Mouse (Mus musculus): ENCODE data around the gene Slc24a2. TPM values are rescaled to one million over a fixed set of nuclear protein-coding genes. Genes with fewer than 3 reads are reported as not detected.

Gene Slc24a2
- polyA plus RNA-seq, 1 experiment from 2014 or later, result not detected

GRCm38 (mm10) chr4:87100936-87101335, 129.3 kb downstream of the Slc24a2 start:
- H3K4me3 ChIP-seq (ENCODE audit: low read depth, low read length), result no peak overlapping the region
- no peaks in the 10 kb centered on the region for H3K9me3 ChIP-seq (ENCODE audit: control insufficient read depth)
- H3K36me3 ChIP-seq (ENCODE audit: control insufficient read depth, insufficient read depth), result no peaks in the 10 kb centered on the region
- no peak overlapping the region for H3K9ac ChIP-seq (ENCODE audit: low read depth, low read length)
- no peak overlapping the region for H3K4me2 ChIP-seq (replicated peaks; ENCODE audit: low read depth)
- H3K27ac ChIP-seq (ENCODE audit: low read depth, low read length), result no peak overlapping the region
- ATAC-seq, result no peak
- no peak for TF ChIP-seq CTCF (IDR thresholded peaks at IDR 0.05; ENCODE audit: low read depth)
- WGBS, result 64% methylated on average over 5 of the region's 5 CpGs
- no peaks in the 10 kb centered on the region for H3K4me1 ChIP-seq (replicated peaks; ENCODE audit: control insufficient read depth, insufficient read depth, low read length)
- H3K27me3 ChIP-seq (replicated peaks; ENCODE audit: control insufficient read depth, insufficient read depth, low read length), result no peaks in the 10 kb centered on the region

- 88% methylated on average over 5 of the region's 5 CpGs for WGBS
- no peaks in the 10 kb centered on the region for H3K9me3 ChIP-seq (ENCODE audit: control insufficient read depth)
These were observed 134.1 kb downstream of the Slc24a2 start for GRCm38 (mm10) chr4:87096186-87096585.

GRCm38 (mm10) chr4:87093612-87094011, 136.7 kb downstream of the Slc24a2 start:
- Histone ChIP-seq H3K27me3 (replicated peaks; ENCODE audit: control insufficient read depth, insufficient read depth, low read length) (no peaks in the 10 kb centered on the region), H3K4me1 (replicated peaks; ENCODE audit: control insufficient read depth, insufficient read depth, low read length) (no peaks in the 10 kb centered on the region), H3K9ac (ENCODE audit: low read depth, low read length) (no peak overlapping the region), H3K27ac (ENCODE audit: low read depth, low read length) (no peak overlapping the region), H3K4me2 (replicated peaks; ENCODE audit: low read depth) (no peak overlapping the region), H3K36me3 (ENCODE audit: control insufficient read depth, insufficient read depth) (no peaks in the 10 kb centered on the region), H3K9me3 (ENCODE audit: control insufficient read depth) (no peaks in the 10 kb centered on the region), H3K4me3 (ENCODE audit: low read depth, low read length) (no peak overlapping the region)
- 84% methylated on average over 3 of the region's 3 CpGs for WGBS
- no peak for TF ChIP-seq CTCF (IDR thresholded peaks at IDR 0.05; ENCODE audit: low read depth)
- ATAC-seq, result no peak

More at GRCm38 (mm10) chr4:87096186-87096585, 134.1 kb downstream of the Slc24a2 start:
- Histone ChIP-seq H3K4me1 (replicated peaks; ENCODE audit: control insufficient read depth, insufficient read depth, low read length) (no peaks in the 10 kb centered on the region), H3K4me3 (ENCODE audit: low read depth, low read length) (no peak overlapping the region), H3K4me2 (replicated peaks; ENCODE audit: low read depth) (no peak overlapping the region), H3K9ac (ENCODE audit: low read depth, low read length) (no peak overlapping the region), H3K27ac (ENCODE audit: low read depth, low read length) (no peak overlapping the region), H3K27me3 (replicated peaks; ENCODE audit: control insufficient read depth, insufficient read depth, low read length) (no peaks in the 10 kb centered on the region), H3K36me3 (ENCODE audit: control insufficient read depth, insufficient read depth) (no peaks in the 10 kb centered on the region)
- no peak for ATAC-seq
- TF ChIP-seq CTCF (IDR thresholded peaks at IDR 0.05; ENCODE audit: low read depth), result no peak

GRCm38 (mm10) chr4:87090841-87091240, 139.4 kb downstream of the Slc24a2 start:
- no peaks in the 10 kb centered on the region for H3K27me3 ChIP-seq (replicated peaks; ENCODE audit: control insufficient read depth, insufficient read depth, low read length)
- no peak for ATAC-seq
- H3K9me3 ChIP-seq (ENCODE audit: control insufficient read depth), result no peaks in the 10 kb centered on the region
- H3K36me3 ChIP-seq (ENCODE audit: control insufficient read depth, insufficient read depth), result no peaks in the 10 kb centered on the region
- H3K27ac ChIP-seq (ENCODE audit: low read depth, low read length), result no peak overlapping the region
- H3K4me3 ChIP-seq (ENCODE audit: low read depth, low read length), result no peak overlapping the region
- no peak overlapping the region for H3K4me2 ChIP-seq (replicated peaks; ENCODE audit: low read depth)
- no peak for TF ChIP-seq CTCF (IDR thresholded peaks at IDR 0.05; ENCODE audit: low read depth)
- no peaks in the 10 kb centered on the region for H3K4me1 ChIP-seq (replicated peaks; ENCODE audit: control insufficient read depth, insufficient read depth, low read length)
- no peak overlapping the region for H3K9ac ChIP-seq (ENCODE audit: low read depth, low read length)

- Histone ChIP-seq H3K36me3 (ENCODE audit: control insufficient read depth, insufficient read depth) (no peaks in the 10 kb centered on the region), H3K4me3 (ENCODE audit: low read depth, low read length) (no peak overlapping the region), H3K27me3 (replicated peaks; ENCODE audit: control insufficient read depth, insufficient read depth, low read length) (no peaks in the 10 kb centered on the region), H3K27ac (ENCODE audit: low read depth, low read length) (no peak overlapping the region), H3K9ac (ENCODE audit: low read depth, low read length) (no peak overlapping the region), H3K4me1 (replicated peaks; ENCODE audit: control insufficient read depth, insufficient read depth, low read length) (no peaks in the 10 kb centered on the region), H3K9me3 (ENCODE audit: control insufficient read depth) (no peaks in the 10 kb centered on the region), H3K4me2 (replicated peaks; ENCODE audit: low read depth) (no peak overlapping the region)
- 76% methylated on average over 6 of the region's 6 CpGs for WGBS
- ATAC-seq, result no peak
- TF ChIP-seq CTCF (IDR thresholded peaks at IDR 0.05; ENCODE audit: low read depth), result no peak
These were observed 141.6 kb downstream of the Slc24a2 start for GRCm38 (mm10) chr4:87088713-87089112.

- ATAC-seq, result no peak
- no peaks in the 10 kb centered on the region for H3K36me3 ChIP-seq (ENCODE audit: control insufficient read depth, insufficient read depth)
- H3K4me2 ChIP-seq (replicated peaks; ENCODE audit: low read depth), result no peak overlapping the region
- no peak for TF ChIP-seq CTCF (IDR thresholded peaks at IDR 0.05; ENCODE audit: low read depth)
- no peaks in the 10 kb centered on the region for H3K4me1 ChIP-seq (replicated peaks; ENCODE audit: control insufficient read depth, insufficient read depth, low read length)
- H3K27ac ChIP-seq (ENCODE audit: low read depth, low read length), result no peak overlapping the region
- no peaks in the 10 kb centered on the region for H3K9me3 ChIP-seq (ENCODE audit: control insufficient read depth)
- WGBS, result 78% methylated on average over 5 of the region's 5 CpGs
- H3K9ac ChIP-seq (ENCODE audit: low read depth, low read length), result no peak overlapping the region
- no peaks in the 10 kb centered on the region for H3K27me3 ChIP-seq (replicated peaks; ENCODE audit: control insufficient read depth, insufficient read depth, low read length)
- no peak overlapping the region for H3K4me3 ChIP-seq (ENCODE audit: low read depth, low read length)
These were observed 142.7 kb downstream of the Slc24a2 start for GRCm38 (mm10) chr4:87087597-87087996.
